Mouse (Mus musculus): ENCODE data around the gene Pde4d. TPM values are rescaled to one million over a fixed set of nuclear protein-coding genes. Genes with fewer than 3 reads are reported as not detected.
"Not testable (repeated sequence)": the region's sequence is repeated elsewhere in the genome, so short reads cannot be mapped to it uniquely, and the experiment has no call there.

The Pde4d gene
- polyA plus RNA-seq, 1 experiment from 2014 or later = 17.7 TPM

DNA sequence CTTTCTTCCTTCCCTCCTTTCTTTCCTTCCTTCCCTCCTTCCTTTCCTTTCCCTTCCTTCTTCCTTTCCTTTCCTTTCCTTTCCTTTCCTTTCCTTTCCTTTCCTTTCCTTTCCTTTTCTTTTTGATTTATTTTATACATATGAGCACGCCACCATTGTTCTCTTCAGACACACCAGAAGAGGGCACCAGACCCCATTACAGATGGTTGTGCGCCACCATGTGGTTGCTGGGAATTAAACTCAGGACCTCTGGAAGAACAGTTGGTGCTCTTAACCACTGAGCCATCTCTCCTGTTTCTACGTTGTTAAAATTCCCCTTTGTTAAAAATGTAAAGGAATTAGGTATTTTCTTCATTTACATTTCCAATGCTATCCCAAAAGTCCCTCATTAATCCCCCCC is 347.9 kb downstream of the Pde4d start:
- not testable (repeated sequence) for H3K36me3 ChIP-seq
- 78% methylated on average over 3 of the region's 3 CpGs for WGBS

DNA sequence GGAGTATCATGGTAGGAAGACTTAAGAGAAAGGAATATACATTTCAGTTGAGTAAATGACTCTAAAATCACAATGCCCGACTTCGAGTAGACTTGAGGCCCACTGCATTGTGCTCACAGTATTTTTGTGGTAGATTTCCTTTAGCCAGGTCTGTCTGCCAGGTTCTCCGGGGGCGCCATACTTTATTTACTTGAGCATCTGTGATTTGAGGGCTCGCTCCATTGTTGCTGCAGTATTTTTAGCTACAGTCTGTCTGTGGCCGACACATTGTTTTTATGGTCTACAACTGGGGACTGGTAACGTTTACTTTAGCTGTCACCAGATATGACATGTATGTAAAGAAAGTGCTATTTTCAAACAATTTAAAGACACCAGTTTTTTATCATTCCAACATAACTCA is 359.4 kb downstream of the Pde4d start:
- Histone ChIP-seq H3K9ac (no peak overlapping the region), H3K27me3 (no peaks in the 10 kb centered on the region), H3K27ac (no peak overlapping the region), H3K4me3 (no peak overlapping the region), H3K4me1 (no peaks in the 10 kb centered on the region), H3K4me2 (no peak overlapping the region), H3K36me3 (no peaks in the 10 kb centered on the region), H3K9me3 (no peaks in the 10 kb centered on the region)
- no peak for ATAC-seq (ENCODE audit: insufficient number of reproducible peaks, low FRiP score, low TSS enrichment, low read depth)
- WGBS = 77% methylated on average over 7 of the region's 7 CpGs

More for the DNA sequence above, 347.9 kb downstream of the Pde4d start:
- not testable (repeated sequence) for H3K27me3 ChIP-seq; ATAC-seq (ENCODE audit: insufficient number of reproducible peaks, low FRiP score, low TSS enrichment, low read depth); H3K27ac ChIP-seq; H3K4me2 ChIP-seq; H3K9me3 ChIP-seq; H3K9ac ChIP-seq; H3K4me3 ChIP-seq; H3K4me1 ChIP-seq

DNA sequence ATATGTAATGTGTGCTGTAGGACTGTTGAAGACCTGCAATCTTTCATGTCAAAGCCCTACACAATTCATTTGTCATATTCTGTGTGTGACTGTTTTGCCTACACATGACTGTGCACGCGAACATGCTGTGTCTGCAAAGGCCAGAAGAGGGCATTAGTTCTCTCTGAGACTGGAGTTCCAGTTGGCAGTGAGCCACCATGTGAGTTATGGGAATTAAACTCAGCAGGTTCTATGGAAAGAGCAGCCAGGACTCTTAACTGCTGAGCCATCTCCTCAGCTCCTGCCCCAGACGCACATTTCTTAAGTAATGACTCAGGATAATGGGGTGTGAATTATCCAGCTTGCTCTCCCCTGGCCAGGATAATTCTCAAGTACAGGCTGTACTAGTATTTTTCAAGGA is 363.2 kb downstream of the Pde4d start:
- H3K36me3 ChIP-seq = no peaks in the 10 kb centered on the region
- WGBS = 49% methylated on average over 3 of the region's 3 CpGs
- ATAC-seq (ENCODE audit: insufficient number of reproducible peaks, low FRiP score, low TSS enrichment, low read depth) = no peak
- no peak overlapping the region for H3K4me2 ChIP-seq
- no peak overlapping the region for H3K4me3 ChIP-seq
- no peaks in the 10 kb centered on the region for H3K9me3 ChIP-seq
- H3K27me3 ChIP-seq = no peaks in the 10 kb centered on the region
- no peaks in the 10 kb centered on the region for H3K4me1 ChIP-seq
- no peak overlapping the region for H3K27ac ChIP-seq
- no peak overlapping the region for H3K9ac ChIP-seq

DNA sequence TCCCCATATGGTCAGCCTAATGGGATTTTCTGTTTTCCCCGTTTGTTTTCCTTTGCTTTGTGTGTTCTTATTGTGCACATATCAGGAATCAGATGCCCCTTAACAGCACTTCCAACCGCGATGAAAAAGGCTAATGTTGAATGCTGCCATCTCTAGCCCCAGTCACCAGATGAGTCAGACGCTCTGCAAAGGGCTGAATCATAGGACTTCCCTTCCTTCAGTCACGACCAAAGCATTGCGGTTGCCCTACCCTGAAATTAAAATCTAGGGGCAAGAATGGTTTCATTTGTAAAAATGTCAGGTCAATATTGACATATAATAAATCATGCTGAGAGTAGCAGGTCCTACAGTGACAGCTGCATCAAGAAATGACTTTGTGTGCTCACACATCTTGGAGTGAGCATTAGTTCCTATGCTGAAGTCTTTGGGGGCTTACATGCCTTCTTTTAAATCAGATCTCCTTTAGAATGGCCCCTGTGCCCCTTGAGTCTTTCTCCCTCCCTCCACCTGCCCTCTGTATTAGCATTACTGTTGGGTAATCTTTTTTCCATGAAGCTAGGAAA is 370.2 kb downstream of the Pde4d start:
- Histone ChIP-seq H3K36me3 (no peaks in the 10 kb centered on the region), H3K27ac (no peak overlapping the region), H3K9ac (no peak overlapping the region), H3K9me3 (no peaks in the 10 kb centered on the region), H3K4me1 (no peaks in the 10 kb centered on the region), H3K4me2 (no peak overlapping the region), H3K27me3 (no peaks in the 10 kb centered on the region), H3K4me3 (no peak overlapping the region)
- WGBS = 63% methylated on average over 6 of the region's 6 CpGs
- ATAC-seq (ENCODE audit: insufficient number of reproducible peaks, low FRiP score, low TSS enrichment, low read depth) = no peak

DNA sequence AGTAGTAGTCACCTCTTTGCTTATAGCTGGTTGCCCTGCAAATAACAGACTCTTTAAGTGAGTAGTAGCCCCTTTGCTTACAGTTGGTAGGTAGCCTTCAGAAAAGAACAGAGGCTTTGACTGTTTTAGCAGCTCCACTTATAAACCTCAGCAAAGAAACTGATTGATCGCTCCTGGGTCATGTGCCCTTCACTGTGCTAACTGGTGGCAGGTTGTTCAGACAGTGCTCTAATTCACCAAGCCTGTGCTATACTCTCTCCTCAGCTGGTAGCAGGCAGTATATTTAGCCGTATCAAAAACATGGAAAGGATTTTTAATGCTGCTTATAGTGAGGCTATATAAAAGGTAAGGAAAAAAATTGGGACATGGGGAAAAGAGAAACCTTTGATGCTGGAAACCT is 370.7 kb downstream of the Pde4d start:
- no peaks in the 10 kb centered on the region for H3K4me1 ChIP-seq
- H3K9ac ChIP-seq = no peak overlapping the region
- H3K27me3 ChIP-seq = no peaks in the 10 kb centered on the region
- H3K9me3 ChIP-seq = no peaks in the 10 kb centered on the region
- no peak overlapping the region for H3K4me3 ChIP-seq
- 0 out of 2 replicates have a peak, but pooled peaks have one; percentile 30 for ATAC-seq (ENCODE audit: insufficient number of reproducible peaks, low FRiP score, low TSS enrichment, low read depth)
- H3K4me2 ChIP-seq = no peak overlapping the region
- 65% methylated on average over 2 of the region's 2 CpGs for WGBS
- H3K36me3 ChIP-seq = no peaks in the 10 kb centered on the region
- no peak overlapping the region for H3K27ac ChIP-seq

DNA sequence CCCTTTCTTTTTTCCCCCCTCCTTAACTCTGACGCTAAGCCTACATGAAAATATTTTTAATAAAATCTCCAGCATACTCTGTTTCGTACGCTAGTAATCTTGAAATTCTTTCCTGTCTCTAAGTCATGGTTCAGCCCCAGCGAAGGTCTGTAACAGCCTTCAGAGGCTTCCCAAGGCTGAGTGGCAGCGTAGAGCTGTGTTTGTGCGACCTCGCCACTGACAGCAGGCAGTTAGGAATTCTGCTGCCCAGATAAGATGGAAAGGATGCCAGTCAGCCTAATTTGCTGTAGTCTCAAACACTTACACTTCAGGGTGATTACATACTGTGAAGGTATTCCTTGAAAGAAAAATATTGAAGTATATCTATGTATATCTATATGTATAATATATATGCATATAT is 371.5 kb downstream of the Pde4d start:
- no peak overlapping the region for H3K9ac ChIP-seq
- H3K27ac ChIP-seq = no peak overlapping the region
- H3K36me3 ChIP-seq = no peaks in the 10 kb centered on the region
- no peak overlapping the region for H3K4me3 ChIP-seq
- no peaks in the 10 kb centered on the region for H3K9me3 ChIP-seq
- H3K4me2 ChIP-seq = no peak overlapping the region
- H3K27me3 ChIP-seq = no peaks in the 10 kb centered on the region
- no peak for ATAC-seq (ENCODE audit: insufficient number of reproducible peaks, low FRiP score, low TSS enrichment, low read depth)
- no peaks in the 10 kb centered on the region for H3K4me1 ChIP-seq
- 79% methylated on average over 7 of the region's 7 CpGs for WGBS

DNA sequence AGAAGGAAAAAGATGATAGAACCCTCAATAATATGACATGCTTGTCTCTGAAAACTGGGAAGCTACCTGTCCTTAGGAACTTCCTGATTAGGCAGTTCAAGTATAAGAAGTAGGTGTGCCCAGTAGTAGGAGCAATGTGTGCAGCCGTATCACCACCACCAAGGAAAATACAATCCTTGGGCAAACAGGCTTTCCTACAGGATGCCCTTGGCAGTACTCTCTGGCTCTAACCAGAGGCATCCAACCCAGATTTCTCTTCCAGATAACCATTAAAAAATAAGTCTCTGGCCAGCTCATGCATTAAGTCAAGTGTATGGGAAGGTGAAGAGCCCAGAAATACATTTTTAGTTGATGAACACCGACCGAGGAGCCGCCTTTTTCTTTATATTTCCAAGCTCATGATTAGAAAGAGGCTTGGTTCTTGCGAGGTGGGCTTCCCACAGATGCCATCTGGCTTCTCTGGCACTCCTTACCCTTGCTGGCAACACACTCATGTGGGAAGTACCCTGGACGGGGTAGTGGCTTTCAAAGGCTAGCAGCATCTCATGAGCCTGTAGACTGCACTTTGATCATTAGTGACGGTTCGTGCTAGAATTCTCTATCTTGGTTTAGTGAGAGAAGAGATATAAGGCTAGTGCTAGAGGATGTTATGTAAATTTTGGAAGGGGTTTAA is 375.0 kb downstream of the Pde4d start:
- no peak overlapping the region for H3K4me3 ChIP-seq
- no peak overlapping the region for H3K27ac ChIP-seq
- no peaks in the 10 kb centered on the region for H3K36me3 ChIP-seq
- 88% methylated on average over 8 of the region's 8 CpGs for WGBS
- H3K9ac ChIP-seq = no peak overlapping the region
- H3K4me1 ChIP-seq = no peaks in the 10 kb centered on the region
- no peak for ATAC-seq (ENCODE audit: insufficient number of reproducible peaks, low FRiP score, low TSS enrichment, low read depth)
- H3K4me2 ChIP-seq = no peak overlapping the region
- no peaks in the 10 kb centered on the region for H3K9me3 ChIP-seq
- no peaks in the 10 kb centered on the region for H3K27me3 ChIP-seq

DNA sequence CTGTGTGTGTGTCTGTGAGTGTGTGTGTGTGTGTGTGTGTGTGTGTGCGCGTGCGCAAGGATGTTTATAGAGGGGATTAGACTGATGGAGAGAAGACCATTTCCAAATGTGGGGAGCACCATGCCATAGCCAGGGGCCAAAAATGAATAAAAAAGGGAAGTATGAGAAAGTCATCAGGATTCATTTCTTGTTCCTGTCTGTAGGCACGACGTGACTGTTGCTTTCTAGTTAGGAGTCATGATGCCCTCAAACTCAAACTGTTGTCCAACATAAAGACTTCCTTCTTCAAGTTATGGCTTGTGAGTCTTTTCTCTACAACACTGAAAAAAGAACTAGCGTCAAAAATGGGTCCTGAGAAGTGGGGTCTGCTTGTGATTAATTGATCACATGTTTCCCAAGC is 375.8 kb downstream of the Pde4d start:
- WGBS = 88% methylated on average over 6 of the region's 6 CpGs
- Histone ChIP-seq H3K9ac (no peak overlapping the region), H3K27ac (no peak overlapping the region), H3K9me3 (no peaks in the 10 kb centered on the region), H3K4me3 (no peak overlapping the region), H3K4me1 (no peaks in the 10 kb centered on the region), H3K27me3 (no peaks in the 10 kb centered on the region), H3K4me2 (no peak overlapping the region), H3K36me3 (no peaks in the 10 kb centered on the region)
- no peak for ATAC-seq (ENCODE audit: insufficient number of reproducible peaks, low FRiP score, low TSS enrichment, low read depth)

DNA sequence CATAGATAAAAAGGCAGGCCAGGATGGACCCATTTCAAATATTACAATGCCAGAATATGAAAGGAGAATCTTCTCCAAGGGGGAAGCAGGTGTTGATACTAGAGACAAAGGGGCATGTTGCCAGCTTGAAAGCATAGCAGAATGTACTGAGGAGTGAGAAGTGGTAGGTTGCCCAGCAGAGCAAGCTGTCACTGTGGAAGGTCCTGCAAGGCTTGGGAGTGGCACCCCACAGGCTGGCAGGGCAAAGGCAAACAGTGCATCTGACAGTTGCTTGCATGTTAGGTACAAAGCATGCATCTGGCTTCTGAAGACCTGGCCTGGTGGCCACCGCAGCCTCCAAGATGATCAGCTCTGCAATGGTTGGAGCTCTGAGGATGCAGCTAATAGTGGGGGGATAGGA is 384.4 kb downstream of the Pde4d start:
- 93% methylated on average over 1 of the region's 1 CpGs for WGBS
- Histone ChIP-seq H3K9ac (no peak overlapping the region), H3K27ac (no peak overlapping the region), H3K4me1 (no peaks in the 10 kb centered on the region), H3K27me3 (no peaks in the 10 kb centered on the region), H3K36me3 (no peaks in the 10 kb centered on the region), H3K9me3 (no peaks in the 10 kb centered on the region), H3K4me2 (no peak overlapping the region), H3K4me3 (no peak overlapping the region)
- no peak for ATAC-seq (ENCODE audit: insufficient number of reproducible peaks, low FRiP score, low TSS enrichment, low read depth)

DNA sequence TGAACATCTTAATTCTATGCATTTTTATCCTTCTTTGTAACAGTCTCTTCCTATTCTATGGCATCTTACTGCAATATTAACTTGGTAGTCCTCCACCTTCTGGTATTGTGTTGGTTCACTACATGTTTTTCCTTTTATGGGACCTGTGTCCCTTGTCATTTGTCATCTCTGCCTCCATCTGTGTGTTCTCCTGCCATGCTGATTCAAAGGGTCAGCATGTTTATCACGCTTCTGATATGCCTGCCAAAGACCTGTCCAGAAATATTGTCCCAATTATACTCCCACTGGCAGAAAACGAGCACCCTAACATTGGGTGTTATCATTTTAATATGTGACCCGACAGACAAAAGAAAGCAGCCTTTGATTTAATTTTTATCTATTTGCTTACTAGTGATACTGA is 386.6 kb downstream of the Pde4d start:
- Histone ChIP-seq H3K9ac (no peak overlapping the region), H3K9me3 (no peaks in the 10 kb centered on the region), H3K4me1 (no peaks in the 10 kb centered on the region), H3K4me3 (no peak overlapping the region), H3K4me2 (no peak overlapping the region), H3K27me3 (no peaks in the 10 kb centered on the region), H3K27ac (no peak overlapping the region), H3K36me3 (no peaks in the 10 kb centered on the region)
- 76% methylated on average over 3 of the region's 3 CpGs for WGBS
- no peak for ATAC-seq (ENCODE audit: insufficient number of reproducible peaks, low FRiP score, low TSS enrichment, low read depth)

DNA sequence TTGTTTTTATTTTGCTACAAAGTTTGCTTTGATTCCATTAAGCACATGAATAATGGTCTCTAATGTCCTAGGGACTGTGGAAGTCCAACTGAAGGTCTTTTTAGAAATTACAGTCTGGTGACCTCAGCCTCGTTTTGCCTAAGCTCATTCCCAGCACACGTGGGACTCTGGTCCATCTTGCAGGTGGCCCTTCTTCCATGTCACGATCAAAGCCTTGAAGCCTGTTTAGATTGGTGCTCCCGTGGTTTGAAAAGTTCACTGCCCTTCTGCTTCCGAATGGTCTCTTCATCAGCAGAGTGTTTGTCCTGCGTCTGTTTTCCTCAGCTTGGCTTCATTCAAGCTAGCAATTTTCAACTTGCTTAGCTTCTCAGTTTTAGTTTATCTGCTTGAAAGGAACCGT is 389.4 kb downstream of the Pde4d start:
- H3K27me3 ChIP-seq = no peaks in the 10 kb centered on the region
- no peaks in the 10 kb centered on the region for H3K36me3 ChIP-seq
- H3K4me3 ChIP-seq = no peak overlapping the region
- no peak overlapping the region for H3K4me2 ChIP-seq
- WGBS = 61% methylated on average over 7 of the region's 7 CpGs
- no peak overlapping the region for H3K27ac ChIP-seq
- ATAC-seq (ENCODE audit: insufficient number of reproducible peaks, low FRiP score, low TSS enrichment, low read depth) = no peak
- no peak overlapping the region for H3K9ac ChIP-seq
- no peaks in the 10 kb centered on the region for H3K4me1 ChIP-seq
- H3K9me3 ChIP-seq = no peaks in the 10 kb centered on the region

DNA sequence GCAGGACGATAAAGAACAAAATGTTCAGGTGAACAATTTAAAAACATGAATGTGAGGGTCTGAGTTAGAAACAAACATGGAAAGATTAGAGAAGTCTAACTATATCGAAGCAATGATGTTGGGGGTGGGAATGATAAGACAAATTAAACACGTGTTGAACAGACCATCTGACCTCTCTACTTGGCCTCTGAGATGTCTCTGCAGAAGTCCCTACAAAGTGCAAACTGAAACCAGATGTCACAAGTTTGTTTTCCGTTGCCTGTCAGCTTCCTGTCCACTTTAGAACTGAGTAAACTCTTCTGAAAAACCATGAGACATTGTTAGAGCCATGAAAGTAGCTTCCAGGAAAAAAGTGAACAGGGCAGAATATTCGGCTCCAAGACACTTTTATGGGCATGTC is 404.3 kb downstream of the Pde4d start:
- H3K27ac ChIP-seq = no peak overlapping the region
- no peak for ATAC-seq (ENCODE audit: insufficient number of reproducible peaks, low FRiP score, low TSS enrichment, low read depth)
- no peaks in the 10 kb centered on the region for H3K27me3 ChIP-seq
- WGBS = 27% methylated on average over 5 of the region's 5 CpGs
- no peaks in the 10 kb centered on the region for H3K36me3 ChIP-seq
- no peak overlapping the region for H3K9ac ChIP-seq
- H3K4me2 ChIP-seq = no peak overlapping the region
- no peak overlapping the region for H3K4me3 ChIP-seq
- no peaks in the 10 kb centered on the region for H3K4me1 ChIP-seq
- no peaks in the 10 kb centered on the region for H3K9me3 ChIP-seq
